Comparison of ENCODE assay signal across 17 mouse cellular contexts in genomic region chr16:50814626-50815025, GRCm38 (mm10).
DNase-seq lines count a peak whose midpoint lies in the region; ATAC-seq and TF ChIP-seq lines count a peak whose summit lies in the region.
"Had no signal": no experiment of that assay in that cellular context is flagged by ENCODE, and none has a peak within 500 bp of the region (broad histone marks: within the 10 kb centered on the region; RNA-seq: fewer than 3 reads in every experiment).

No protein-coding gene starts in this region.

- peak; percentile 11 for DNase-seq in embryo, embryonic 10.5 days (ENCODE audit: low spot score)
- no peak for DNase-seq in embryo, embryonic 10 days (ENCODE audit: low spot score)
- DNase-seq in 3134 (ENCODE audit: extremely low read depth, insufficient read length, low spot score), result peak; percentile 5
- peak; percentile 61 for DNase-seq in fibroblast of lung, adult 2 months (ENCODE audit: low read depth)
- no peak for DNase-seq in cerebellum, postnatal 25 days
- DNase-seq: cerebellum, adult 11 months; kidney, adult 9 months; liver, embryonic 13.5 days; right cerebral cortex, adult 18-20 months; thymus, postnatal 14 days had no signal

- no peak for TF ChIP-seq CTCF in intestine, postnatal 0 days (IDR thresholded peaks at IDR 0.05; ENCODE audit: low read depth)

- no peak overlapping the region for H3K4me2 ChIP-seq in intestine, embryonic 15.5 days (replicated peaks)
- no peak overlapping the region for H3K4me2 ChIP-seq in intestine, postnatal 0 days (replicated peaks; ENCODE audit: low read depth)
- H3K4me2 ChIP-seq: hindbrain, embryonic 15.5 days; liver, embryonic 13.5 days; midbrain, embryonic 12.5 days had no signal

- H3K9me3 ChIP-seq in intestine, embryonic 15.5 days, result no peaks in the 10 kb centered on the region
- no peaks in the 10 kb centered on the region for H3K9me3 ChIP-seq in intestine, postnatal 0 days (ENCODE audit: control insufficient read depth)
- H3K9me3 ChIP-seq: hindbrain, embryonic 15.5 days; liver, embryonic 13.5 days; midbrain, embryonic 12.5 days had no signal

- WGBS in intestine, embryonic 15.5 days, result 22% methylated on average over 4 of the region's 4 CpGs
- 14% methylated on average over 4 of the region's 4 CpGs for WGBS in intestine, postnatal 0 days

- H3K4me1 ChIP-seq in intestine, embryonic 15.5 days (replicated peaks), result no peaks in the 10 kb centered on the region
- no peaks in the 10 kb centered on the region for H3K4me1 ChIP-seq in intestine, postnatal 0 days (replicated peaks; ENCODE audit: control insufficient read depth, insufficient read depth, low read length)
- H3K4me1 ChIP-seq: hindbrain, embryonic 15.5 days; liver, embryonic 13.5 days; midbrain, embryonic 12.5 days had no signal

- no peak overlapping the region for H3K27ac ChIP-seq in intestine, embryonic 15.5 days
- no peak overlapping the region for H3K27ac ChIP-seq in intestine, postnatal 0 days (ENCODE audit: low read depth, low read length)
- H3K27ac ChIP-seq: hindbrain, embryonic 15.5 days; liver, embryonic 13.5 days; macrophage; midbrain, embryonic 12.5 days; stomach, postnatal 0 days had no signal

- no peak overlapping the region for H3K9ac ChIP-seq in intestine, embryonic 15.5 days
- H3K9ac ChIP-seq in intestine, postnatal 0 days (ENCODE audit: low read depth, low read length), result no peak overlapping the region
- H3K9ac ChIP-seq: hindbrain, embryonic 15.5 days; liver, embryonic 13.5 days; midbrain, embryonic 12.5 days had no signal

- H3K4me3 ChIP-seq in intestine, embryonic 15.5 days (replicated peaks), result no peak overlapping the region
- H3K4me3 ChIP-seq in intestine, postnatal 0 days (ENCODE audit: low read depth, low read length), result no peak overlapping the region
- H3K4me3 ChIP-seq: hindbrain, embryonic 15.5 days; liver, embryonic 13.5 days; midbrain, embryonic 12.5 days; myocyte had no signal

- ATAC-seq in intestine, embryonic 15.5 days, result 0 out of 2 replicates have a peak, but pooled peaks have one; percentile 23
- no peak for ATAC-seq in intestine, postnatal 0 days

- no peaks in the 10 kb centered on the region for H3K36me3 ChIP-seq in intestine, embryonic 15.5 days
- H3K36me3 ChIP-seq in intestine, postnatal 0 days (ENCODE audit: control insufficient read depth, insufficient read depth), result no peaks in the 10 kb centered on the region
- H3K36me3 ChIP-seq: hindbrain, embryonic 15.5 days; liver, embryonic 13.5 days; midbrain, embryonic 12.5 days had no signal

- H3K27me3 ChIP-seq in intestine, embryonic 15.5 days (replicated peaks), result no peaks in the 10 kb centered on the region
- no peaks in the 10 kb centered on the region for H3K27me3 ChIP-seq in intestine, postnatal 0 days (replicated peaks; ENCODE audit: control insufficient read depth, insufficient read depth, low read length)
- H3K27me3 ChIP-seq: hindbrain, embryonic 15.5 days; liver, embryonic 13.5 days; midbrain, embryonic 12.5 days had no signal

Comparison
In these comparisons a context has a peak if more than half of its experiments do, and no peak if none do; other contexts are left out.
1. DNase-seq: peak in embryo, embryonic 10.5 days (single experiment), 3134 (single experiment) and fibroblast of lung, adult 2 months (single experiment); none in embryo, embryonic 10 days (single experiment) and cerebellum, postnatal 25 days (0 of 2).